Mouse (Mus musculus): ENCODE results near the gene Brd7.

- TF ChIP-seq CTCF (IDR thresholded peaks at IDR 0.05; ENCODE audit: extremely low read depth, insufficient read length, insufficient replicate concordance, low read depth, low read length) = no peak
- TF ChIP-seq POLR2A (IDR thresholded peaks at IDR 0.05; ENCODE audit: low read depth, low read length) = no peak
These were observed 49.0 kb downstream of the Brd7 start for GRCm38 (mm10) chr8:88312966-88313365.
